Mouse (Mus musculus) C2C12 (cell line): ENCODE measurements around the gene Cdhr5. TPM values are rescaled to one million over a fixed set of nuclear protein-coding genes. Genes with fewer than 3 reads are reported as not detected.

Source experiments
- H3K27me3 ChIP-seq: one replicate; pipeline ENCODE4 v1.6.1; 2011; ENCODE audit not compliant: control insufficient read depth, insufficient read depth, insufficient read length
- H3K36me3 ChIP-seq: one replicate; pipeline ENCODE4 v1.6.1; 2011; ENCODE audit not compliant: control insufficient read depth, insufficient read depth
- H3K4me3 ChIP-seq: one replicate; pipeline ENCODE4 v1.5.1; 2011; ENCODE audit warnings: mild to moderate bottlenecking, control low read depth; ENCODE audit not compliant: poor library complexity, insufficient read depth, severe bottlenecking
- H3K79me2 ChIP-seq: one replicate; pipeline ENCODE4 v1.6.1; 2011; ENCODE audit not compliant: control insufficient read depth, insufficient read depth
- H3K79me3 ChIP-seq: one replicate; pipeline ENCODE4 v1.6.1; 2011; ENCODE audit warnings: low read depth, control low read depth
- H3ac ChIP-seq: one replicate; pipeline ENCODE3; 2011; ENCODE audit warnings: low read depth; ENCODE audit not compliant: control insufficient read depth, insufficient read length
- CEBPB ChIP-seq: IDR thresholded peaks from one replicate; pipeline ENCODE4 v1.6.1; 2011; ENCODE audit warnings: low read depth, mild to moderate bottlenecking, control low read depth, moderate library complexity
- CTCF ChIP-seq: IDR thresholded peaks from one replicate; pipeline ENCODE4 v1.5.1; 2011; ENCODE audit not compliant: control insufficient read depth, insufficient read depth, insufficient read length
- FOSL1 ChIP-seq: IDR thresholded peaks from one replicate; pipeline ENCODE4 v1.8.0; 2011; ENCODE audit warnings: mild to moderate bottlenecking, low read length; ENCODE audit not compliant: poor library complexity, insufficient read depth, severe bottlenecking
- MAX ChIP-seq: IDR thresholded peaks from one replicate; pipeline ENCODE4 v1.6.1; 2011; ENCODE audit warnings: mild to moderate bottlenecking, control low read depth
- MYOD1 ChIP-seq: IDR thresholded peaks from one replicate; pipeline ENCODE4 v1.6.1; 2011; ENCODE audit warnings: low read depth; ENCODE audit not compliant: control insufficient read depth, insufficient read length
- MYOG ChIP-seq: IDR thresholded peaks from one replicate; pipeline ENCODE4 v1.6.1; 2011; ENCODE audit not compliant: control insufficient read depth, insufficient read length; ENCODE audit errors: extremely low read depth
- USF1 ChIP-seq: IDR thresholded peaks from one replicate; pipeline ENCODE4 v1.6.1; 2011; ENCODE audit warnings: low read depth, mild to moderate bottlenecking, control low read depth, moderate library complexity
- polyA plus RNA-seq: library from polyadenylated mRNA; unstranded; fragments of >200 nt; fragmentation: generic; extraction: Trizol; gene quantifications from one replicate; pipeline ENCODE4 v1.2.1, GENCODE M21; 2012; ENCODE audit warnings: missing spikeins

Cdhr5 gene
- polyA plus RNA-seq, 1 experiment, result 0.04 TPM

GRCm38 (mm10) chr7:141282756-141283155, 6.2 kb upstream of the Cdhr5 start:
- TF ChIP-seq MYOD1 (no peak), CEBPB (no peak), USF1 (no peak), MYOG (no peak), MAX (no peak), FOSL1 (no peak), CTCF (no peak)
- H3K4me3 ChIP-seq, result no peak overlapping the region
- no peaks in the 10 kb centered on the region for H3K79me2 ChIP-seq
- H3ac ChIP-seq, result no peak overlapping the region
- no peaks in the 10 kb centered on the region for H3K27me3 ChIP-seq
- H3K36me3 ChIP-seq, result no peaks in the 10 kb centered on the region
- H3K79me3 ChIP-seq, result no peaks in the 10 kb centered on the region

GRCm38 (mm10) chr7:141281442-141281841, 4.9 kb upstream of the Cdhr5 start:
- TF ChIP-seq MAX, result no peak
- no peak for TF ChIP-seq FOSL1
- no peak for TF ChIP-seq MYOG
- no peak for TF ChIP-seq MYOD1
- TF ChIP-seq CEBPB, result no peak
- no peak for TF ChIP-seq CTCF
- TF ChIP-seq USF1, result no peak
- H3K36me3 ChIP-seq, result no peaks in the 10 kb centered on the region
- H3K79me2 ChIP-seq, result no peaks in the 10 kb centered on the region
- no peak overlapping the region for H3K4me3 ChIP-seq
- H3K79me3 ChIP-seq, result no peaks in the 10 kb centered on the region
- H3K27me3 ChIP-seq, result no peaks in the 10 kb centered on the region
- no peak overlapping the region for H3ac ChIP-seq

- TF ChIP-seq MYOD1 (peak; percentile 20), FOSL1 (no peak)
- H3K79me3 ChIP-seq, result no peaks in the 10 kb centered on the region
- no peak within 1 kb of the TSS for H3ac ChIP-seq
- H3K27me3 ChIP-seq, result no peaks in the 10 kb centered on the region
- no peak within 1 kb of the TSS for H3K4me3 ChIP-seq
- H3K36me3 ChIP-seq, result no peaks in the 10 kb centered on the region
- no peaks in the 10 kb centered on the region for H3K79me2 ChIP-seq
Measured at GRCm38 (mm10) chr7:141278766-141279590, 2.4 kb upstream of the Cdhr5 start, which contains the start of gene Sct. Gene Sct (minus strand): TSS chr7:141279133.

GRCm38 (mm10) chr7:141277701-141278678, 1.4 kb upstream of the Cdhr5 start:
- H3K79me2 ChIP-seq, result no peaks in the 10 kb centered on the region
- H3K27me3 ChIP-seq, result no peaks in the 10 kb centered on the region
- no peaks in the 10 kb centered on the region for H3K36me3 ChIP-seq
- no peak overlapping the region for H3ac ChIP-seq
- H3K79me3 ChIP-seq, result no peaks in the 10 kb centered on the region
- TF ChIP-seq FOSL1 (no peak), USF1 (no peak), CEBPB (no peak), CTCF (no peak), MAX (no peak), MYOD1 (no peak), MYOG (no peak)
- H3K4me3 ChIP-seq, result no peak overlapping the region

GRCm38 (mm10) chr7:141275356-141275755, 1.2 kb downstream of the Cdhr5 start:
- H3K4me3 ChIP-seq, result no peak overlapping the region
- H3ac ChIP-seq, result no peak overlapping the region
- TF ChIP-seq MYOG, result no peak
- TF ChIP-seq CTCF, result no peak
- no peak for TF ChIP-seq CEBPB
- TF ChIP-seq MYOD1, result no peak
- TF ChIP-seq USF1, result no peak
- no peak for TF ChIP-seq MAX
- TF ChIP-seq FOSL1, result no peak
- H3K79me3 ChIP-seq, result no peaks in the 10 kb centered on the region
- H3K79me2 ChIP-seq, result no peaks in the 10 kb centered on the region
- no peaks in the 10 kb centered on the region for H3K27me3 ChIP-seq
- no peaks in the 10 kb centered on the region for H3K36me3 ChIP-seq
